ENCODE assay signal across 8 mouse cellular contexts in the genomic region with DNA sequence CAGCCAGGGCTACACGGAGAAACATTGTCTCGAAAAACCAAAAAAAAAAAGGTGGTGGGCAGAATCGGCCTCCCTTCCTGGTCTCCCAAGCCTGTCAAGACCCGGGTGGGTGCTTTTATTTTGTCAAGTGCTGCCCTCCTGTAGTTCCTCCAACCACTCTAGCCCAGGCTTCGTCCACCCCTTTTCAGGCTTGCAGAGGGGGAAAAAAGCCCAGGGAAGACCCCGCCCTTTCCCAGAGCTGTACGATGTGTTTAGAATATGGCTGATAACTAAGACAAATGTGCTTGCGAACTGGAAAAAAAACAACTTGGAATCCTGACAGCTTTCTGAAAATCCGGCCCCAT. TPM values are rescaled to one million over a fixed set of nuclear protein-coding genes. Genes with fewer than 3 reads are reported as not detected.
DNase-seq lines count a peak whose midpoint lies in the region; ATAC-seq and TF ChIP-seq lines count a peak whose summit lies in the region.

No protein-coding gene starts in this region.

- no peak for TF ChIP-seq CTCF in liver, adult 2 months (IDR thresholded peaks at IDR 0.05; ENCODE audit: low read depth, low read length)
- TF ChIP-seq CTCF in hindbrain, postnatal 0 days (IDR thresholded peaks at IDR 0.05; ENCODE audit: low read depth): no peak
- no peak for TF ChIP-seq CTCF in midbrain, postnatal 0 days (IDR thresholded peaks at IDR 0.05)

- H3K27me3 ChIP-seq in liver, adult 2 months (ENCODE audit: control insufficient read depth, insufficient read depth, low read length): no peaks in the 10 kb centered on the region
- H3K27me3 ChIP-seq in embryonic facial prominence, embryonic 14.5 days (replicated peaks; ENCODE audit: control insufficient read depth, insufficient read depth, low read length): no peaks in the 10 kb centered on the region; the same call in 1 of the 2 replicates
- H3K27me3 ChIP-seq in hindbrain, postnatal 0 days (ENCODE audit: insufficient read depth, low read length): no peaks in the 10 kb centered on the region
- H3K27me3 ChIP-seq in midbrain, postnatal 0 days (ENCODE audit: insufficient read depth, low read length): no peaks in the 10 kb centered on the region

- no peak for TF ChIP-seq POLR2A in liver, adult 2 months (IDR thresholded peaks at IDR 0.05; ENCODE audit: extremely low read depth, insufficient read depth, low read length)

- no peaks in the 10 kb centered on the region for H3K36me3 ChIP-seq in liver, adult 2 months (ENCODE audit: control insufficient read depth, insufficient read depth, low read length)
- H3K36me3 ChIP-seq in embryonic facial prominence, embryonic 14.5 days (ENCODE audit: control insufficient read depth, insufficient read depth, low read length): no peaks in the 10 kb centered on the region
- no peaks in the 10 kb centered on the region for H3K36me3 ChIP-seq in hindbrain, postnatal 0 days (ENCODE audit: insufficient read depth, low read length)
- no peaks in the 10 kb centered on the region for H3K36me3 ChIP-seq in midbrain, postnatal 0 days (ENCODE audit: insufficient read depth, low read length)

- peak overlapping the region; percentile 69 for H3K4me3 ChIP-seq in liver, adult 2 months (ENCODE audit: insufficient read depth, low read depth, low read length)
- peak overlapping the region; percentile 38 for H3K4me3 ChIP-seq in embryonic facial prominence, embryonic 14.5 days (ENCODE audit: low read depth, low read length)
- H3K4me3 ChIP-seq in hindbrain, postnatal 0 days (ENCODE audit: low read length): peak overlapping the region; percentile 16
- H3K4me3 ChIP-seq in midbrain, postnatal 0 days (ENCODE audit: low read depth, low read length): peak overlapping the region; percentile 18; the same call in 1 of the 2 replicates

- WGBS in liver, adult 2 months: 33% methylated on average over 9 of the region's 9 CpGs
- WGBS in embryonic facial prominence, embryonic 14.5 days: 39% methylated on average over 9 of the region's 9 CpGs
- 46% methylated on average over 9 of the region's 9 CpGs for WGBS in hindbrain, postnatal 0 days
- WGBS in midbrain, postnatal 0 days: 37% methylated on average over 9 of the region's 9 CpGs

- H3K79me2 ChIP-seq in liver, adult 2 months (ENCODE audit: control insufficient read depth, insufficient read depth, low read length): no peaks in the 10 kb centered on the region

- no peaks in the 10 kb centered on the region for H3K9me3 ChIP-seq in embryonic facial prominence, embryonic 14.5 days (ENCODE audit: control insufficient read depth, low read length)
- no peaks in the 10 kb centered on the region for H3K9me3 ChIP-seq in hindbrain, postnatal 0 days (ENCODE audit: low read length)
- H3K9me3 ChIP-seq in midbrain, postnatal 0 days (ENCODE audit: low read length): no peaks in the 10 kb centered on the region

- H3K4me1 ChIP-seq in liver, adult 2 months (ENCODE audit: control insufficient read depth, insufficient read depth, low read length): 0 out of 2 replicates have a peak, but pooled peaks cover 1% of the 10 kb centered on the region
- H3K4me1 ChIP-seq in embryonic facial prominence, embryonic 14.5 days (ENCODE audit: control insufficient read depth, insufficient read depth, low read length): no peaks in the 10 kb centered on the region
- H3K4me1 ChIP-seq in hindbrain, postnatal 0 days (ENCODE audit: insufficient read depth, low read length): no peaks in the 10 kb centered on the region
- H3K4me1 ChIP-seq in midbrain, postnatal 0 days (ENCODE audit: insufficient read depth, low read length): no peaks in the 10 kb centered on the region

- peak overlapping the region; percentile 87 for H3K9ac ChIP-seq in liver, adult 2 months (ENCODE audit: low read depth, low read length)
- peak overlapping the region; percentile 65 for H3K9ac ChIP-seq in embryonic facial prominence, embryonic 14.5 days (ENCODE audit: low read depth, low read length)
- peak overlapping the region; percentile 41; the same call in 1 of the 2 replicates for H3K9ac ChIP-seq in hindbrain, postnatal 0 days (replicated peaks; ENCODE audit: low read length)
- H3K9ac ChIP-seq in midbrain, postnatal 0 days (replicated peaks; ENCODE audit: low read length, poor library complexity, severe bottlenecking): no peak overlapping the region

- H3K4me2 ChIP-seq in embryonic facial prominence, embryonic 14.5 days (ENCODE audit: low read depth, low read length): peak overlapping the region; percentile 52
- H3K4me2 ChIP-seq in hindbrain, postnatal 0 days (ENCODE audit: low read depth, low read length): peak overlapping the region; percentile 42
- peak overlapping the region; percentile 29; the same call in 1 of the 2 replicates for H3K4me2 ChIP-seq in midbrain, postnatal 0 days (ENCODE audit: low read depth, low read length, poor library complexity, severe bottlenecking)

- no peak for DNase-seq in liver, adult 2 months (ENCODE audit: extremely low read depth, low read depth, low spot score)
- DNase-seq in liver: no peak
- DNase-seq in embryonic facial prominence, embryonic 14.5 days (ENCODE audit: low spot score): no peak
- DNase-seq in hindbrain, postnatal 0 days (ENCODE audit: low spot score): no peak
- no peak for DNase-seq in midbrain, postnatal 0 days (ENCODE audit: low spot score)
- no peak for DNase-seq in right cerebral cortex, postnatal 36 days (ENCODE audit: low spot score in 2 of 2)
- no peak for DNase-seq in adrenal gland, postnatal 25 days

- ATAC-seq in embryonic facial prominence, embryonic 14.5 days (ENCODE audit: low read depth): peak; percentile 13
- peak; percentile 52; the same call in 1 of the 2 replicates for ATAC-seq in hindbrain, postnatal 0 days
- peak; percentile 28 for ATAC-seq in midbrain, postnatal 0 days (ENCODE audit: low FRiP score)
- no peak for ATAC-seq in activated CD4-positive, CD25-positive, alpha-beta regulatory T cell, adult 4 months

- peak overlapping the region; percentile 98 for H3K27ac ChIP-seq in liver, adult 2 months (replicated peaks; ENCODE audit: insufficient read depth, low read depth, low read length)
- H3K27ac ChIP-seq in embryonic facial prominence, embryonic 14.5 days (replicated peaks; ENCODE audit: low read depth, low read length): peak overlapping the region; percentile 95
- H3K27ac ChIP-seq in hindbrain, postnatal 0 days: peak overlapping the region; percentile 89
- peak overlapping the region; percentile 94 for H3K27ac ChIP-seq in midbrain, postnatal 0 days (ENCODE audit: low read depth, low read length)

RNA-seq across cellular contexts. Expression of a gene that starts 33.0 kb away (rescaled TPM):
- total RNA-seq in liver, adult 2 months (2014; rRNA removed): under 0.01 and 0.07 TPM in 2 replicates
- 0.01 TPM in 1 of 2 replicates, not detected in the other for polyA plus RNA-seq in liver, adult 2 months (2012; rRNA removed)
- polyA plus RNA-seq in embryonic facial prominence, embryonic 14.5 days (2014; fragmentation: Nextera tagmentation; extraction: Ambion mirVana): 13.9 and 18.8 TPM in 2 replicates
- 152 and 171 TPM in 2 replicates for total RNA-seq in hindbrain, postnatal 0 days (2014; rRNA removed)
- 59.7 and 70.1 TPM in 2 replicates for polyA plus RNA-seq in hindbrain, postnatal 0 days (2015; fragmentation: Nextera tagmentation; extraction: Ambion mirVana)
- 188 and 189 TPM in 2 replicates for total RNA-seq in midbrain, postnatal 0 days (2014; rRNA removed)
- polyA plus RNA-seq in midbrain, postnatal 0 days (2015; fragmentation: Nextera tagmentation; extraction: Ambion mirVana): 82.3 and 84.6 TPM in 2 replicates
- total RNA-seq in adrenal gland, postnatal 25 days (2021): 13.5 and 15.0 TPM in 2 replicates
- under 1 TPM in 1 of 2 experiments, not detected in 1; 0.33 TPM for polyA plus RNA-seq in activated CD4-positive, CD25-positive, alpha-beta regulatory T cell, adult 4 months (2017; shearing (Covaris generic))

RNA-seq across cellular contexts. Expression of a gene that starts 44.2 kb away (rescaled TPM):
- total RNA-seq in liver, adult 2 months (2014; rRNA removed): 656 and 716 TPM in 2 replicates
- polyA plus RNA-seq in liver, adult 2 months (2012; rRNA removed): 1,676 and 1,804 TPM in 2 replicates
- polyA plus RNA-seq in embryonic facial prominence, embryonic 14.5 days (2014; fragmentation: Nextera tagmentation; extraction: Ambion mirVana): 0.48 and 0.51 TPM in 2 replicates
- 0.68 and 4.0 TPM in 2 replicates for total RNA-seq in hindbrain, postnatal 0 days (2014; rRNA removed)
- 2.0 and 2.5 TPM in 2 replicates for polyA plus RNA-seq in hindbrain, postnatal 0 days (2015; fragmentation: Nextera tagmentation; extraction: Ambion mirVana)
- 1.5 and 2.1 TPM in 2 replicates for total RNA-seq in midbrain, postnatal 0 days (2014; rRNA removed)
- 1.7 and 2.4 TPM in 2 replicates for polyA plus RNA-seq in midbrain, postnatal 0 days (2015; fragmentation: Nextera tagmentation; extraction: Ambion mirVana)
- total RNA-seq in adrenal gland, postnatal 25 days (2021): 8.5 TPM in 1 of 2 replicates, not detected in the other
- polyA plus RNA-seq in activated CD4-positive, CD25-positive, alpha-beta regulatory T cell, adult 4 months (2017; shearing (Covaris generic)): not detected

RNA-seq across cellular contexts. Expression of a gene that starts 58.2 kb away (rescaled TPM):
- total RNA-seq in liver, adult 2 months (2014; rRNA removed): 8.1 and 13.8 TPM in 2 replicates
- 33.7 and 59.4 TPM in 2 replicates for polyA plus RNA-seq in liver, adult 2 months (2012; rRNA removed)
- polyA plus RNA-seq in embryonic facial prominence, embryonic 14.5 days (2014; fragmentation: Nextera tagmentation; extraction: Ambion mirVana): 38.0 and 42.5 TPM in 2 replicates
- total RNA-seq in hindbrain, postnatal 0 days (2014; rRNA removed): 50.0 and 64.9 TPM in 2 replicates
- polyA plus RNA-seq in hindbrain, postnatal 0 days (2015; fragmentation: Nextera tagmentation; extraction: Ambion mirVana): 19.0 TPM in 2 replicates
- 37.2 and 39.5 TPM in 2 replicates for total RNA-seq in midbrain, postnatal 0 days (2014; rRNA removed)
- polyA plus RNA-seq in midbrain, postnatal 0 days (2015; fragmentation: Nextera tagmentation; extraction: Ambion mirVana): 16.1 and 18.2 TPM in 2 replicates
- total RNA-seq in adrenal gland, postnatal 25 days (2021): 42.3 and 51.4 TPM in 2 replicates
- polyA plus RNA-seq in activated CD4-positive, CD25-positive, alpha-beta regulatory T cell, adult 4 months (2017; shearing (Covaris generic)): 10 to 100 TPM; 61.4 to 95.8 TPM

Comparison
In these comparisons a context has a peak if more than half of its experiments do, and no peak if none do; other contexts are left out.
1. H3K4me3 ChIP-seq: peak in every context shown above with its lines; median percentile 69 in liver, adult 2 months; 38 in embryonic facial prominence, embryonic 14.5 days; 18 in midbrain, postnatal 0 days; 16 in hindbrain, postnatal 0 days.
2. RNA of a gene that starts 33.0 kb away (polyA plus RNA-seq): 82.3 to 84.6 TPM in midbrain, postnatal 0 days, 59.7 to 70.1 TPM in hindbrain, postnatal 0 days and 13.9 to 18.8 TPM in embryonic facial prominence, embryonic 14.5 days; 0.33 TPM in activated CD4-positive, CD25-positive, alpha-beta regulatory T cell, adult 4 months and 0.01 TPM in liver, adult 2 months; every median in the first group is over 10 times any median in the second.
3. RNA of a gene that starts 44.2 kb away (polyA plus RNA-seq): 1,676 to 1,804 TPM in liver, adult 2 months; 2.0 to 2.5 TPM in hindbrain, postnatal 0 days, 1.7 to 2.4 TPM in midbrain, postnatal 0 days, 0.48 to 0.51 TPM in embryonic facial prominence, embryonic 14.5 days and not detected in activated CD4-positive, CD25-positive, alpha-beta regulatory T cell, adult 4 months; every median in the first group is over 100 times any median in the second.
4. Peak in every context shown above with its lines, with median percentiles within 50 percentile points of each other: H3K27ac ChIP-seq and H3K4me2 ChIP-seq.